Mouse (Mus musculus): ENCODE measurements around the gene Prpf38b. TPM values are rescaled to one million over a fixed set of nuclear protein-coding genes. Genes with fewer than 3 reads are reported as not detected.

Gene Prpf38b
- polyA plus RNA-seq, 1 experiment = 34.3 TPM

- H3K36me3 ChIP-seq (replicated peaks; ENCODE audit: low read length) = no peaks in the 10 kb centered on the region
- H3K27me3 ChIP-seq (replicated peaks) = no peaks in the 10 kb centered on the region
- H3K4me1 ChIP-seq = peaks cover 14% of the 10 kb centered on the region
- H3K9me3 ChIP-seq = peaks cover 15% of the 10 kb centered on the region
- TF ChIP-seq FLI1 (IDR thresholded peaks at IDR 0.05; ENCODE audit: low read length) (no peak), GATA1 (IDR thresholded peaks at IDR 0.05; ENCODE audit: borderline replicate concordance, low read length) (no peak)
- no peak overlapping the region for H3K4me3 ChIP-seq (replicated peaks)
These were observed 14.8 kb upstream of the Prpf38b start for GRCm38 (mm10) chr3:108926308-108926707.

GRCm38 (mm10) chr3:108925677-108926076 is 14.2 kb upstream of the Prpf38b start:
- no peak overlapping the region for H3K4me3 ChIP-seq (replicated peaks)
- H3K36me3 ChIP-seq (replicated peaks; ENCODE audit: low read length) = no peaks in the 10 kb centered on the region
- H3K27me3 ChIP-seq (replicated peaks) = no peaks in the 10 kb centered on the region
- H3K9me3 ChIP-seq = peaks cover 9% of the 10 kb centered on the region
- H3K4me1 ChIP-seq = peaks cover 16% of the 10 kb centered on the region
- no peak for TF ChIP-seq FLI1 (IDR thresholded peaks at IDR 0.05; ENCODE audit: low read length)
- no peak for TF ChIP-seq GATA1 (IDR thresholded peaks at IDR 0.05; ENCODE audit: borderline replicate concordance, low read length)

- H3K4me1 ChIP-seq = peaks cover 27% of the 10 kb centered on the region
These were observed 10.3 kb upstream of the Prpf38b start for GRCm38 (mm10) chr3:108921822-108922221.

GRCm38 (mm10) chr3:108920442-108921070 is 9.0 kb upstream of the Prpf38b start:
- no peaks in the 10 kb centered on the region for H3K36me3 ChIP-seq (replicated peaks; ENCODE audit: low read length)
- H3K4me1 ChIP-seq = peaks cover 35% of the 10 kb centered on the region
- no peak overlapping the region for H3K4me3 ChIP-seq (replicated peaks)
- no peaks in the 10 kb centered on the region for H3K9me3 ChIP-seq
- TF ChIP-seq GATA1 (IDR thresholded peaks at IDR 0.05; ENCODE audit: borderline replicate concordance, low read length) = no peak
- TF ChIP-seq FLI1 (IDR thresholded peaks at IDR 0.05; ENCODE audit: low read length) = no peak
- H3K27me3 ChIP-seq (replicated peaks) = peaks cover 2% of the 10 kb centered on the region

More at GRCm38 (mm10) chr3:108921822-108922221, 10.3 kb upstream of the Prpf38b start:
- no peaks in the 10 kb centered on the region for H3K9me3 ChIP-seq
- TF ChIP-seq FLI1 (IDR thresholded peaks at IDR 0.05; ENCODE audit: low read length) = no peak
- TF ChIP-seq GATA1 (IDR thresholded peaks at IDR 0.05; ENCODE audit: borderline replicate concordance, low read length) = no peak
- no peak overlapping the region for H3K4me3 ChIP-seq (replicated peaks)
- H3K36me3 ChIP-seq (replicated peaks; ENCODE audit: low read length) = no peaks in the 10 kb centered on the region
- peaks cover 2% of the 10 kb centered on the region for H3K27me3 ChIP-seq (replicated peaks)

GRCm38 (mm10) chr3:108918852-108919251 is 7.3 kb upstream of the Prpf38b start:
- H3K4me1 ChIP-seq = peaks cover 40% of the 10 kb centered on the region

GRCm38 (mm10) chr3:108917986-108918385 is 6.5 kb upstream of the Prpf38b start:
- Histone ChIP-seq H3K4me1 (peaks cover 47% of the 10 kb centered on the region), H3K4me3 (replicated peaks) (no peak overlapping the region), H3K9me3 (no peaks in the 10 kb centered on the region), H3K27me3 (replicated peaks) (peaks cover 2% of the 10 kb centered on the region), H3K36me3 (replicated peaks; ENCODE audit: low read length) (no peaks in the 10 kb centered on the region)
- TF ChIP-seq GATA1 (IDR thresholded peaks at IDR 0.05; ENCODE audit: borderline replicate concordance, low read length) (no peak), FLI1 (IDR thresholded peaks at IDR 0.05; ENCODE audit: low read length) (no peak)

More at GRCm38 (mm10) chr3:108918852-108919251, 7.3 kb upstream of the Prpf38b start:
- Histone ChIP-seq H3K9me3 (no peaks in the 10 kb centered on the region), H3K36me3 (replicated peaks; ENCODE audit: low read length) (no peaks in the 10 kb centered on the region), H3K27me3 (replicated peaks) (peaks cover 2% of the 10 kb centered on the region), H3K4me3 (replicated peaks) (no peak overlapping the region)
- TF ChIP-seq FLI1 (IDR thresholded peaks at IDR 0.05; ENCODE audit: low read length) (no peak), GATA1 (IDR thresholded peaks at IDR 0.05; ENCODE audit: borderline replicate concordance, low read length) (no peak)

GRCm38 (mm10) chr3:108916857-108917256 is 5.3 kb upstream of the Prpf38b start:
- TF ChIP-seq GATA1 (IDR thresholded peaks at IDR 0.05; ENCODE audit: borderline replicate concordance, low read length) (no peak), FLI1 (IDR thresholded peaks at IDR 0.05; ENCODE audit: low read length) (no peak)
- peaks cover 48% of the 10 kb centered on the region for H3K4me1 ChIP-seq
- no peaks in the 10 kb centered on the region for H3K9me3 ChIP-seq
- H3K27me3 ChIP-seq (replicated peaks) = peaks cover 2% of the 10 kb centered on the region
- no peaks in the 10 kb centered on the region for H3K36me3 ChIP-seq (replicated peaks; ENCODE audit: low read length)
- peak overlapping the region; percentile 67 for H3K4me3 ChIP-seq (replicated peaks)

GRCm38 (mm10) chr3:108915999-108916398 is 4.5 kb upstream of the Prpf38b start:
- Histone ChIP-seq H3K4me3 (replicated peaks) (no peak overlapping the region), H3K27me3 (replicated peaks) (peaks cover 2% of the 10 kb centered on the region), H3K4me1 (peaks cover 41% of the 10 kb centered on the region), H3K36me3 (replicated peaks; ENCODE audit: low read length) (no peaks in the 10 kb centered on the region), H3K9me3 (no peaks in the 10 kb centered on the region)
- TF ChIP-seq FLI1 (IDR thresholded peaks at IDR 0.05; ENCODE audit: low read length) = no peak
- no peak for TF ChIP-seq GATA1 (IDR thresholded peaks at IDR 0.05; ENCODE audit: borderline replicate concordance, low read length)

- Histone ChIP-seq H3K36me3 (replicated peaks; ENCODE audit: low read length) (peaks cover 33% of the 10 kb centered on the region), H3K9me3 (no peaks in the 10 kb centered on the region), H3K27me3 (replicated peaks) (no peaks in the 10 kb centered on the region), H3K4me3 (replicated peaks) (peak overlapping the region; percentile 99), H3K4me1 (peaks cover 39% of the 10 kb centered on the region)
- TF ChIP-seq FLI1 (IDR thresholded peaks at IDR 0.05; ENCODE audit: low read length) (no peak), GATA1 (IDR thresholded peaks at IDR 0.05; ENCODE audit: borderline replicate concordance, low read length) (no peak)
These were observed 413 bp downstream of the Prpf38b start for GRCm38 (mm10) chr3:108911081-108911547.

GRCm38 (mm10) chr3:108910303-108911080 is 1.0 kb downstream of the Prpf38b start:
- TF ChIP-seq GATA1 (IDR thresholded peaks at IDR 0.05; ENCODE audit: borderline replicate concordance, low read length) (no peak), FLI1 (IDR thresholded peaks at IDR 0.05; ENCODE audit: low read length) (no peak)
- Histone ChIP-seq H3K4me1 (peaks cover 38% of the 10 kb centered on the region), H3K9me3 (no peaks in the 10 kb centered on the region), H3K36me3 (replicated peaks; ENCODE audit: low read length) (peaks cover 39% of the 10 kb centered on the region), H3K27me3 (replicated peaks) (no peaks in the 10 kb centered on the region), H3K4me3 (replicated peaks) (peak overlapping the region; percentile 99)
